Mouse (Mus musculus) adrenal gland, adult 8-10 months (tissue): ENCODE results near the gene Trp53inp2. TPM values are rescaled to one million over a fixed set of nuclear protein-coding genes. Genes with fewer than 3 reads are reported as not detected.

ENCODE experiments used
- DNase-seq: peaks from one replicate; pipeline ENCODE4 v3.0.0; 2022
- microRNA-seq, 2 experiments: library from miRNA; unstranded; fragments of <30 nt; microRNA quantifications; one replicate each; pipeline ENCODE4 v1.2.0; 2022
- total RNA-seq, 4 experiments: library from RNA; stranded (reverse); gene quantifications; 2 replicates each; pipeline ENCODE4 v1.2.4; 2022

The Trp53inp2 gene
- total RNA-seq, 4 experiments from 2014 or later: 182 to 291 (median 250) TPM

- DNase-seq: peak; percentile 80
Observed at GRCm38 (mm10) chr2:155385090-155385489, 4.2 kb downstream of the Trp53inp2 start.

GRCm38 (mm10) chr2:155385731-155386533 lies 5.1 kb downstream of the Trp53inp2 start:
- DNase-seq: no peak

- no peak for DNase-seq
Observed at GRCm38 (mm10) chr2:155386534-155386899, 5.7 kb downstream of the Trp53inp2 start.

GRCm38 (mm10) chr2:155387052-155387451 lies 6.2 kb downstream of the Trp53inp2 start:
- no peak for DNase-seq

GRCm38 (mm10) chr2:155388573-155388972 lies 7.7 kb downstream of the Trp53inp2 start:
- DNase-seq: no peak

GRCm38 (mm10) chr2:155394586-155394985 lies 13.7 kb downstream of the Trp53inp2 start:
- no peak for DNase-seq

GRCm38 (mm10) chr2:155400276-155400675 lies 19.4 kb downstream of the Trp53inp2 start:
- DNase-seq: no peak

GRCm38 (mm10) chr2:155401926-155402325 lies 21.1 kb downstream of the Trp53inp2 start:
- no peak for DNase-seq

- DNase-seq: no peak
Observed at GRCm38 (mm10) chr2:155404635-155405034, 23.8 kb downstream of the Trp53inp2 start.

- no peak for DNase-seq
Observed at GRCm38 (mm10) chr2:155420911-155421310, 40.1 kb downstream of the Trp53inp2 start.

- no peak for DNase-seq
Observed at GRCm38 (mm10) chr2:155436445-155436844, 55.6 kb downstream of the Trp53inp2 start.

Small RNAs within 50 kb of the gene (microRNA-seq; reads per million reads assigned to microRNA genes)
- 0 reads per million in 2 experiments for gene Mir695

Other genes starting within 250 kb of the Trp53inp2 start
- gene Itch, start 247.6 kb upstream of the Trp53inp2 start, total RNA-seq: 10 to 100 TPM; 47.2 to 72.7 (median 56.8) TPM
- 100 to 1,000 TPM; 209 to 378 (median 290) TPM for gene Dynlrb1, start 144.5 kb upstream of the Trp53inp2 start, total RNA-seq
- 100 to 1,000 TPM; 298 to 859 (median 554) TPM for gene Map1lc3a, start 104.8 kb upstream of the Trp53inp2 start, total RNA-seq
- 10 to 100 TPM; 31.3 to 50.4 (median 38.7) TPM for gene Pigu, start 23.6 kb upstream of the Trp53inp2 start, total RNA-seq
- gene Ncoa6, start 92.8 kb downstream of the Trp53inp2 start, total RNA-seq: 10 to 100 TPM; 39.0 to 65.5 (median 49.2) TPM
- gene Acss2, start 136.9 kb downstream of the Trp53inp2 start, total RNA-seq: 10 to 100 TPM; 41.7 to 70.9 (median 65.8) TPM
- gene Ggt7, start 137.2 kb downstream of the Trp53inp2 start, total RNA-seq: 1 to 10 TPM; 3.6 to 9.0 (median 6.3) TPM
- gene Gss, start 211.8 kb downstream of the Trp53inp2 start, total RNA-seq: 10 to 100 TPM; 57.8 to 78.0 (median 72.3) TPM
- under 1 TPM; 0.15 to 0.46 (median 0.22) TPM for gene Myh7b, start 230.2 kb downstream of the Trp53inp2 start, total RNA-seq